Mouse (Mus musculus): Measurements from ENCODE around the gene Lrp6.

The Lrp6 gene

DNA sequence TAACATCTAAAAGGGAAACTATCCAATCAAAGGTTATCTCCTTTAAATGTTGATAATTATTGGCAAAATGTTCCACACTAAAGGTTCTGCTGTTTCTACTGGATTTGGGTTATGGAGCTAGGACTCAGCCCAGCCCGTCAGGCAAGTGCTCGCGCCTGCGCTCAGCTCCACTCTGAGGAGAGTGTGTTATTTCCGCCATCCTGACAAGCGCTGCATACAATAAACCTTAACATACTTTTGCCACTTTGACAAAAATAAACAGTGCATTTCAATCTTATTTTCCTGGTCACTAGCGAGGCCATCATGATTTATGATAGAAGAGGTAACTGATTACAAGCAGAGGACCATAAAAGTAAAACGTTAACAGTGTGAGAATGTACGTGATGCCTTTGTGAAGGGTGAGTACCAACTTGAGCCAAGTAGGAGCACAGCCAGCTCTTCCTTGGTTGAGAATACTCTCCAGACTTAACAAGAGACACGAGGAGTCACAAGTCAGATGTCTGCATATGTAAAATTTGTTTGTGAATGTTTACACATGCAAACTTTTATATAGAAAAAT lies 100.0 kb downstream of the Lrp6 start:
- Histone ChIP-seq H3K36me3 (ENCODE audit: insufficient read depth, low read length) (peaks cover 66% of the 10 kb centered on the region), H3K27me3 (ENCODE audit: insufficient read depth, low read length) (no peaks in the 10 kb centered on the region), H3K9me3 (ENCODE audit: low read length) (no peaks in the 10 kb centered on the region), H3K4me1 (replicated peaks; ENCODE audit: low read depth, low read length) (peaks cover 9% of the 10 kb centered on the region), H3K4me3 (replicated peaks; ENCODE audit: low read length) (no peak overlapping the region)
- TF ChIP-seq NANOG (IDR thresholded peaks at IDR 0.05; ENCODE audit: borderline replicate concordance, low read length) = no peak
- TF ChIP-seq POU5F1 (IDR thresholded peaks at IDR 0.05; ENCODE audit: borderline replicate concordance, low read length) = no peak
- no peak for TF ChIP-seq CTCF (conservative IDR thresholded peaks at IDR 0.05; ENCODE audit: low read length)

DNA sequence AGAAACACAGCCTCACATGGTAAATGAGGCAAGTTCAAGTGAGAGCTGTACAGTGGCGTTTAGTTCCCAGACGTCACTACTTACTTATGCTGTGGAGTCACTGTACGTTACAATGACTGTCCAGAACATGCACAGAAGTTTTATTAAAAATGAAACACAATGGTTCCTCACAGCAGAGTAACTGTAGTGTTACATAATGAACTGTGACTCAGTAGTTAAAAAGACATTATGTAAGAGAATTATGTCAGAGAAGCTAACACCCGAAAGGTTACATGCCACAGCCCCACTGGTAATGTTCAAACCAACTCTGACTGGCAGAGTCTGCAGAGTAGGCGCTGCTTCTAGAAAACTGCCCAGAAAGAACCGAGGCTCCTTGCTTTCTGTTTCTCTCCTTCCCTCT lies 105.6 kb downstream of the Lrp6 start:
- no peak for TF ChIP-seq CTCF (conservative IDR thresholded peaks at IDR 0.05; ENCODE audit: low read length)
- no peak for TF ChIP-seq POU5F1 (IDR thresholded peaks at IDR 0.05; ENCODE audit: borderline replicate concordance, low read length)
- no peak for TF ChIP-seq NANOG (IDR thresholded peaks at IDR 0.05; ENCODE audit: borderline replicate concordance, low read length)
- peaks cover 82% of the 10 kb centered on the region for H3K36me3 ChIP-seq (ENCODE audit: insufficient read depth, low read length)
- no peak overlapping the region for H3K4me3 ChIP-seq (replicated peaks; ENCODE audit: low read length)
- H3K4me1 ChIP-seq (replicated peaks; ENCODE audit: low read depth, low read length) = no peaks in the 10 kb centered on the region
- no peaks in the 10 kb centered on the region for H3K27me3 ChIP-seq (ENCODE audit: insufficient read depth, low read length)
- no peaks in the 10 kb centered on the region for H3K9me3 ChIP-seq (ENCODE audit: low read length)

DNA sequence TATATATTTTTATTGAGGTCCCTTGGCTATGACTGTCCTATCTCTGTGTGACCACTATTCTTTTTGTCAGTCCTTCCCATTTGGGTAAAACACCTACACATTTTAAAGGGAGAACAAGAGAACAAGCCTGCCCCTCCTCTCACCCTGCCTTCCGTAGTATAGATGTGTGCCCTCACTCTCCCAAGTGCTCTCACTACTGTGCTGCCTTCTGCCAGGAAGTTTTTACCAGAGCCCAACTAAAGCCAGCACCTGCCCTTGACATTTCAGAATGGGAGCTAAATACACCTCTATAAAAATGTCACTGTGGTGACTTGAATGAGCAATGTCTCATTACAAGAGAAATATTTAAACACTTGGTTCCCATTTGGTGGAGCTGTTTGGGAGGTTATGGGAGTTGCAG lies 108.4 kb downstream of the Lrp6 start:
- Histone ChIP-seq H3K27me3 (ENCODE audit: insufficient read depth, low read length) (no peaks in the 10 kb centered on the region), H3K4me3 (replicated peaks; ENCODE audit: low read length) (no peak overlapping the region), H3K36me3 (ENCODE audit: insufficient read depth, low read length) (peaks cover 87% of the 10 kb centered on the region), H3K9me3 (ENCODE audit: low read length) (no peaks in the 10 kb centered on the region), H3K4me1 (replicated peaks; ENCODE audit: low read depth, low read length) (no peaks in the 10 kb centered on the region)
- no peak for TF ChIP-seq NANOG (IDR thresholded peaks at IDR 0.05; ENCODE audit: borderline replicate concordance, low read length)
- no peak for TF ChIP-seq POU5F1 (IDR thresholded peaks at IDR 0.05; ENCODE audit: borderline replicate concordance, low read length)
- no peak for TF ChIP-seq CTCF (conservative IDR thresholded peaks at IDR 0.05; ENCODE audit: low read length)

DNA sequence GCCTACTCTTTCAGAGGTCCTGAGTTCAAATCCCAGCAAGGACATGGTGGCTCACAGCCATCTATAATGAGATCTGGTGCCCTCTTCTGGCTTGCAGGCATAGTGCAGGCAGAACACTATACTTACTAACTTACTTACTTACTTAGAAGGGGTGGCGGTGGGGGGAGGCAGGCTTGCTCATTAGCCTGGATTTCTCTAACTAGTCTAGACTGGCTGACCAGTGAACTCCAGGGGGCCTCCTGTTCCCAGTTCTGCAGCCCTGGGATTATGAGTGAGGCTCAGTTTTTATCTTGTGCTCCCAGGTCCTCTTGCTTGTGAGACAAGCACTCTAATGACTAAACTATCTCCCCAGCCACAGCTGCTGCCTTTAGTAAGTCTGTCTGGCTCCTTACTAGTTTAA lies 112.7 kb downstream of the Lrp6 start:
- Histone ChIP-seq H3K27me3 (ENCODE audit: insufficient read depth, low read length) (no peaks in the 10 kb centered on the region), H3K36me3 (ENCODE audit: insufficient read depth, low read length) (peaks cover 94% of the 10 kb centered on the region), H3K4me1 (replicated peaks; ENCODE audit: low read depth, low read length) (peaks cover 7% of the 10 kb centered on the region), H3K4me3 (replicated peaks; ENCODE audit: low read length) (no peak overlapping the region), H3K9me3 (ENCODE audit: low read length) (no peaks in the 10 kb centered on the region)
- TF ChIP-seq CTCF (conservative IDR thresholded peaks at IDR 0.05; ENCODE audit: low read length) (peak; percentile 49), NANOG (IDR thresholded peaks at IDR 0.05; ENCODE audit: borderline replicate concordance, low read length) (no peak)

DNA sequence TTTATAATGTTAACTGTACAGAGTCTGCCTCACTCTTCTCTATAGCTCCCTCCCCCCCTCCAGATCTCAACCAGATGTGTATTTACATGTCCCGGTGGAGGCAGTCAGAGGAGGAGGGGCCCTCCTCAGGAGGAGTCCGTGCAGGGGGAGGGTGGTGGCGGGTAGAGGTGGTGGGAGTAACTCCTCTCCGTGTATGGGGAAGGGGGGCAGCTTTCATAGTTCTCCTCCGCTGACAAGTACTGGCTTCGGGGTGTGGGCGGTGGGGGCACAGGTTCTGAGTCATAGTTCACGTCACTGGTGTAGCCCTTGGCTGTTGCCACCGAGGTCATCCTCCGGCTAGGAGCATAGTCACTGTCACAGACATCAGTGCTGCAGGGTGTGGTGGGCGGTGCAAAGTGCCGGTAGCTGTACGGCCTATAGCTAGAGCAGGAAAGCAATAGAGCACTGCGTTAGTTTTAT lies 116.1 kb downstream of the Lrp6 start:
- Histone ChIP-seq H3K9me3 (ENCODE audit: low read length) (no peaks in the 10 kb centered on the region), H3K36me3 (ENCODE audit: insufficient read depth, low read length) (peaks cover 74% of the 10 kb centered on the region), H3K27me3 (ENCODE audit: insufficient read depth, low read length) (no peaks in the 10 kb centered on the region), H3K4me3 (replicated peaks; ENCODE audit: low read length) (no peak overlapping the region), H3K4me1 (replicated peaks; ENCODE audit: low read depth, low read length) (peaks cover 7% of the 10 kb centered on the region)
- TF ChIP-seq NANOG (IDR thresholded peaks at IDR 0.05; ENCODE audit: borderline replicate concordance, low read length) (no peak), CTCF (conservative IDR thresholded peaks at IDR 0.05; ENCODE audit: low read length) (no peak), POU5F1 (IDR thresholded peaks at IDR 0.05; ENCODE audit: borderline replicate concordance, low read length) (no peak)

DNA sequence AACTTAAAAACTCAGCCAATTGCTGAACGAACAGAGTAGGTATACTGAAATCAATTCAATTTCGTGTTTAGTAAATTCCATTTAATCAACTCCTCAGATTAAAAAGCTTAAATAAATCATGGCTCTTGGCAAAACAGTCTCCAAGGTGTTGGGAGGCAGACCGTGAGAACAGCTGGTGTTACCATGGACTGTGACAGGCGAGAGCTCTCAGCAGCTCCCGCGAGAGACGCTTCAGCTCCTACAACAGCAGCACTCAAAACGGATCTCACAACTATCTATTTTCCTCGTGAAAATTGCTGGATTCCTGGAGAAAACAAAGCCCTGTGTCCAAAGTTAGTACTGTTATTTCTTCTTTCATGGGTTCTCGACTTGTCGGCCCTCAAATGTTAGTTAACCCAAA lies 116.8 kb downstream of the Lrp6 start:
- peaks cover 7% of the 10 kb centered on the region for H3K4me1 ChIP-seq (replicated peaks; ENCODE audit: low read depth, low read length)
- no peaks in the 10 kb centered on the region for H3K27me3 ChIP-seq (ENCODE audit: insufficient read depth, low read length)
- TF ChIP-seq POU5F1 (IDR thresholded peaks at IDR 0.05; ENCODE audit: borderline replicate concordance, low read length) (no peak), CTCF (conservative IDR thresholded peaks at IDR 0.05; ENCODE audit: low read length) (no peak), NANOG (IDR thresholded peaks at IDR 0.05; ENCODE audit: borderline replicate concordance, low read length) (no peak)
- no peak overlapping the region for H3K4me3 ChIP-seq (replicated peaks; ENCODE audit: low read length)
- no peaks in the 10 kb centered on the region for H3K9me3 ChIP-seq (ENCODE audit: low read length)
- H3K36me3 ChIP-seq (ENCODE audit: insufficient read depth, low read length) = peaks cover 72% of the 10 kb centered on the region

DNA sequence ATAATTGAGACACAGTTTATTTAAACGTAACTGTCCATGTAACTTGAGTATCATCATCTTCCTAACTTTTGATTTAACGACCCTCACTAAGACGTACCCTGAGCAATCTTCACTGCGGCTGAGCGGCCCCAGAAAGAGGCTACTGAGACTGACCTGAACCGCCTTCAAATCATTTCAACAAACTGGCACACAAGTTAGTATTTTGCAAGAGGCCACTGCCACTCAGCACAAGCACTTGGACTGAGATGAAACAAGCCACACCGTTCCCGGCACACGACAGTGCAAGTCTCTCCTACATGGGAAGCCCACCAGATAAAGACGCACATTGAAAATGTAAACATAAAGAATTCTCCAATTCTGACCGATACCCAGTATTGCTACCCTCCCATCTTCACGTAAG lies 118.3 kb downstream of the Lrp6 start:
- Histone ChIP-seq H3K9me3 (ENCODE audit: low read length) (no peaks in the 10 kb centered on the region), H3K36me3 (ENCODE audit: insufficient read depth, low read length) (peaks cover 61% of the 10 kb centered on the region), H3K4me3 (replicated peaks; ENCODE audit: low read length) (no peak overlapping the region), H3K27me3 (ENCODE audit: insufficient read depth, low read length) (no peaks in the 10 kb centered on the region), H3K4me1 (replicated peaks; ENCODE audit: low read depth, low read length) (peaks cover 8% of the 10 kb centered on the region)
- TF ChIP-seq CTCF (conservative IDR thresholded peaks at IDR 0.05; ENCODE audit: low read length) = no peak
- TF ChIP-seq POU5F1 (IDR thresholded peaks at IDR 0.05; ENCODE audit: borderline replicate concordance, low read length) = no peak
- no peak for TF ChIP-seq NANOG (IDR thresholded peaks at IDR 0.05; ENCODE audit: borderline replicate concordance, low read length)

DNA sequence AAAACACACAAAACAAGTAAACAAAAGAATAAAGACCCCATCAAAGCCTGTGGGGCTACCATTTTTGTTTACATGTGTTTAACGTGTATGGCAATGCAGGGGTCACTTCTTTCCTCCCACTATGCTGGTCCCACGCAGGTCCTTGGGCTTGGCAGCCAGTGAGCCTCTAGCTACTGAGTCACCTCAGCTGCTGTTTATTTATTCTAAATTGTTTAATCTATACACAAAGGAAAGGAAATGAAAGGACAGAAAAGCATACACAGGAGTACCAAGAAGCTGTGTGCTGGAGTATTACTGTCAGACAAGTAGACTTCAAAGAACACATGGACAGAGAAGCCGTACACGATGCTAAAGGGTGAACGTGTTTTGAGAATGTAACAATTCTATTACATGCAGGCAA lies 122.8 kb downstream of the Lrp6 start:
- Histone ChIP-seq H3K27me3 (ENCODE audit: insufficient read depth, low read length) (peaks cover 17% of the 10 kb centered on the region), H3K36me3 (ENCODE audit: insufficient read depth, low read length) (peaks cover 20% of the 10 kb centered on the region), H3K9me3 (ENCODE audit: low read length) (no peaks in the 10 kb centered on the region), H3K4me1 (replicated peaks; ENCODE audit: low read depth, low read length) (peaks cover 18% of the 10 kb centered on the region), H3K4me3 (replicated peaks; ENCODE audit: low read length) (no peak overlapping the region)
- TF ChIP-seq NANOG (IDR thresholded peaks at IDR 0.05; ENCODE audit: borderline replicate concordance, low read length) (no peak), CTCF (conservative IDR thresholded peaks at IDR 0.05; ENCODE audit: low read length) (no peak), POU5F1 (IDR thresholded peaks at IDR 0.05; ENCODE audit: borderline replicate concordance, low read length) (no peak)
